Mouse (Mus musculus) CH12.LX (cell line): ENCODE measurements around the gene Olfr657.

ENCODE experiments used
- CTCF ChIP-seq, 2 experiments: IDR thresholded peaks in 1 of 2; conservative IDR thresholded peaks in 1 of 2; 2 replicates each; pipeline ENCODE4 v1.5.1; 2011 to 2012; ENCODE audit warnings: low read depth in 2 of 2, low read length in 2 of 2, improper control_type of control experiment in 1 of 2, inconsistent platforms in 1 of 2, mild to moderate bottlenecking in 1 of 2, moderate library complexity in 1 of 2
- ELF1 ChIP-seq: IDR thresholded peaks from 2 replicates; pipeline ENCODE4 v1.6.1; 2014; ENCODE audit warnings: low read depth, mild to moderate bottlenecking, inconsistent platforms, low read length, improper control_type of control experiment
- EP300 ChIP-seq: IDR thresholded peaks from 2 replicates; pipeline ENCODE4 v1.6.1; 2011; ENCODE audit warnings: low read length, improper control_type of control experiment
- HCFC1 ChIP-seq: IDR thresholded peaks from 2 replicates; pipeline ENCODE4 v1.6.1; 2012; ENCODE audit warnings: low read depth, mild to moderate bottlenecking, inconsistent platforms, low read length, improper control_type of control experiment
- JUND ChIP-seq: conservative IDR thresholded peaks from 2 replicates; pipeline ENCODE4 v1.6.1; 2011; ENCODE audit warnings: low read depth, low read length, improper control_type of control experiment
- MAFK ChIP-seq: IDR thresholded peaks from 2 replicates; pipeline ENCODE4 v1.6.1; 2011; ENCODE audit warnings: low read length, improper control_type of control experiment; ENCODE audit not compliant: insufficient replicate concordance
- MAX ChIP-seq: IDR thresholded peaks from 2 replicates; pipeline ENCODE4 v1.6.1; 2011; ENCODE audit warnings: low read length, improper control_type of control experiment
- MAZ ChIP-seq: IDR thresholded peaks from 2 replicates; pipeline ENCODE4 v1.6.1; 2012; ENCODE audit warnings: low read depth, mild to moderate bottlenecking, inconsistent platforms, low read length, improper control_type of control experiment, moderate library complexity
- MEF2A ChIP-seq: IDR thresholded peaks from 2 replicates; pipeline ENCODE4 v1.6.1; 2014; ENCODE audit warnings: low read depth, mild to moderate bottlenecking, inconsistent platforms, low read length, improper control_type of control experiment, borderline replicate concordance
- MYC ChIP-seq: IDR thresholded peaks from 2 replicates; pipeline ENCODE4 v1.6.1; 2011; ENCODE audit warnings: low read depth, mild to moderate bottlenecking, improper control_type of control experiment, low read length
- NELFE ChIP-seq: IDR thresholded peaks from 2 replicates; pipeline ENCODE4 v1.6.1; 2011; ENCODE audit warnings: low read depth, low read length, improper control_type of control experiment
- POLR2A ChIP-seq: IDR thresholded peaks from 2 replicates; pipeline ENCODE4 v1.6.1; 2011; ENCODE audit warnings: low read depth, mild to moderate bottlenecking, improper control_type of control experiment, low read length
- USF2 ChIP-seq: conservative IDR thresholded peaks from 2 replicates; pipeline ENCODE4 v1.6.1; 2011; ENCODE audit warnings: low read depth, low read length, improper control_type of control experiment
- ZMIZ1 ChIP-seq: IDR thresholded peaks from 2 replicates; pipeline ENCODE4 v1.6.1; 2012; ENCODE audit warnings: low read depth, mild to moderate bottlenecking, inconsistent platforms, low read length, improper control_type of control experiment

DNA sequence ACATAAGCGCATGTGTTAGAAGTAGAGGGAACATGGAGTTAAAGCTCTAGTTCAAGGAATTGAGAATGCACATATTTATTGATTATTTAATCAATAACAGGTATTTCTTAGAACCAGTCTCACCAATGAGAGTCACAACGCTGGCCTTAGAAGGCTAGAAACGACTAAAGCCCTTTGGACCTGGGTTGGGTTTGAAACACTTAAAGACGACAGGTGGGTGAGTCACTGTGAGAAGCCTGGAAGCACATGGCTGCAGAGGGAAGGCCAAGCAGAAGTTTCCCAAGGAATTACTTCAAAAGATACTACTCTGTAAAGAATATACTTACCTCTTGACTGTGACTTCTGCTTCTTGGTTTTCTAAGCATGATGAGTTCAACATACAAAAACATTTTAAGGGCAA lies 43.7 kb upstream of the Olfr657 start:
- TF ChIP-seq POLR2A (no peak), EP300 (no peak), NELFE (no peak), MAZ (no peak), CTCF (conservative IDR thresholded peaks at IDR 0.05 in 1 of 2, IDR thresholded peaks at IDR 0.05 in 1 of 2; ENCODE audit: low read depth in 2 of 2, low read length in 2 of 2) (no peak), MAX (no peak), MAFK (no peak), USF2 (no peak), ELF1 (no peak), JUND (no peak), ZMIZ1 (no peak), MEF2A (no peak), HCFC1 (no peak), MYC (no peak)
